Comparison of ENCODE assay signal across 9 mouse cellular contexts in genomic region chr7:15929910-15930309, GRCm38 (mm10). TPM values are rescaled to one million over a fixed set of nuclear protein-coding genes. Genes with fewer than 3 reads are reported as not detected.
DNase-seq lines count a peak whose midpoint lies in the region; ATAC-seq and TF ChIP-seq lines count a peak whose summit lies in the region.
"Had no signal": no experiment of that assay in that cellular context is flagged by ENCODE, and none has a peak within 500 bp of the region (broad histone marks: within the 10 kb centered on the region; RNA-seq: fewer than 3 reads in every experiment).

No protein-coding gene starts in this region.

- DNase-seq in forebrain, postnatal 0 days = no peak
- DNase-seq in MEL-GATA-1-ER (ENCODE audit: extremely low read depth, low read depth) = peak; percentile 53
- DNase-seq in embryonic facial prominence, embryonic 10.5 days (ENCODE audit: low spot score) = peak; percentile 57
- peak; percentile 78 for DNase-seq in induced T-regulatory cell, adult 2 months (ENCODE audit: low read depth)
- peak; percentile 72 for DNase-seq in lung, adult 2 months
- DNase-seq in layer of hippocampus, adult 11-12 months (ENCODE audit: low spot score) = no peak

- H3K4me3 ChIP-seq in forebrain, postnatal 0 days (ENCODE audit: low read depth, low read length) = no peak overlapping the region
- H3K4me3 ChIP-seq in forebrain, embryonic 13.5 days = no peak overlapping the region
- no peak overlapping the region for H3K4me3 ChIP-seq in embryonic facial prominence, embryonic 10.5 days
- no peak overlapping the region for H3K4me3 ChIP-seq in lung, adult 2 months (replicated peaks; ENCODE audit: extremely low read depth, low read depth, low read length)
- no peak overlapping the region for H3K4me3 ChIP-seq in small intestine, adult 2 months (ENCODE audit: low read depth, low read length)
- H3K4me3 ChIP-seq: neural tube, embryonic 12.5 days had no signal

- H3K9ac ChIP-seq in forebrain, postnatal 0 days = no peak overlapping the region
- no peak overlapping the region for H3K9ac ChIP-seq in forebrain, embryonic 13.5 days
- H3K9ac ChIP-seq: neural tube, embryonic 12.5 days had no signal

- no peaks in the 10 kb centered on the region for H3K36me3 ChIP-seq in forebrain, postnatal 0 days (ENCODE audit: insufficient read depth)
- H3K36me3 ChIP-seq in forebrain, embryonic 13.5 days (ENCODE audit: poor library complexity, severe bottlenecking) = peaks cover 4% of the 10 kb centered on the region
- peaks cover 3% of the 10 kb centered on the region for H3K36me3 ChIP-seq in embryonic facial prominence, embryonic 10.5 days (replicated peaks)
- no peaks in the 10 kb centered on the region for H3K36me3 ChIP-seq in small intestine, adult 2 months (ENCODE audit: control insufficient read depth, insufficient read depth, low read length)
- H3K36me3 ChIP-seq: neural tube, embryonic 12.5 days had no signal

- 39% methylated on average over 4 of the region's 4 CpGs for WGBS in forebrain, postnatal 0 days
- WGBS in forebrain, embryonic 13.5 days = 32% methylated on average over 4 of the region's 4 CpGs
- WGBS in embryonic facial prominence, embryonic 10.5 days = 33% methylated on average over 4 of the region's 4 CpGs
- 17% methylated on average over 4 of the region's 4 CpGs for WGBS in lung, adult 2 months
- WGBS in small intestine, adult 2 months = 26% methylated on average over 4 of the region's 4 CpGs

- H3K27ac ChIP-seq in forebrain, postnatal 0 days (ENCODE audit: low read depth, low read length) = no peak overlapping the region
- H3K27ac ChIP-seq in forebrain, embryonic 13.5 days = no peak overlapping the region
- H3K27ac ChIP-seq in embryonic facial prominence, embryonic 10.5 days (replicated peaks) = no peak overlapping the region
- no peak overlapping the region for H3K27ac ChIP-seq in small intestine, adult 2 months (ENCODE audit: insufficient read depth, low read depth, low read length)
- H3K27ac ChIP-seq: neural tube, embryonic 12.5 days had no signal

- TF ChIP-seq POLR2A in lung, adult 2 months (IDR thresholded peaks at IDR 0.05; ENCODE audit: borderline replicate concordance, extremely low read depth, low read depth, low read length) = no peak
- TF ChIP-seq POLR2A in small intestine, adult 2 months (IDR thresholded peaks at IDR 0.05; ENCODE audit: low read depth, low read length) = no peak

- TF ChIP-seq CTCF in forebrain, postnatal 0 days (IDR thresholded peaks at IDR 0.05; ENCODE audit: low read depth) = peak; percentile 54
- peak; percentile 96 for TF ChIP-seq CTCF in lung, adult 2 months (IDR thresholded peaks at IDR 0.05; ENCODE audit: insufficient read depth, low read length)
- TF ChIP-seq CTCF in small intestine, adult 2 months (IDR thresholded peaks at IDR 0.05; ENCODE audit: extremely low read depth, insufficient read length, insufficient replicate concordance, low read depth, low read length) = peak; percentile 82; the same call in 1 of the 2 replicates

- H3K27me3 ChIP-seq in forebrain, postnatal 0 days (ENCODE audit: insufficient read depth, low read length) = no peaks in the 10 kb centered on the region
- no peaks in the 10 kb centered on the region for H3K27me3 ChIP-seq in forebrain, embryonic 13.5 days
- H3K27me3 ChIP-seq in embryonic facial prominence, embryonic 10.5 days (replicated peaks; ENCODE audit: low read depth, poor library complexity, severe bottlenecking) = no peaks in the 10 kb centered on the region
- H3K27me3 ChIP-seq in small intestine, adult 2 months (ENCODE audit: control insufficient read depth, insufficient read depth, low read length) = no peaks in the 10 kb centered on the region
- H3K27me3 ChIP-seq: neural tube, embryonic 12.5 days had no signal

- no peaks in the 10 kb centered on the region for H3K4me1 ChIP-seq in forebrain, postnatal 0 days (ENCODE audit: insufficient read depth)
- no peaks in the 10 kb centered on the region for H3K4me1 ChIP-seq in forebrain, embryonic 13.5 days
- H3K4me1 ChIP-seq in embryonic facial prominence, embryonic 10.5 days = peaks cover 5% of the 10 kb centered on the region; the same call in 1 of the 2 replicates
- 0 out of 2 replicates have a peak, but pooled peaks cover 3% of the 10 kb centered on the region for H3K4me1 ChIP-seq in lung, adult 2 months (ENCODE audit: control insufficient read depth, insufficient read depth, low read length)
- no peaks in the 10 kb centered on the region for H3K4me1 ChIP-seq in small intestine, adult 2 months (ENCODE audit: control insufficient read depth, insufficient read depth, insufficient read length, low read length)
- H3K4me1 ChIP-seq: neural tube, embryonic 12.5 days had no signal

- no peak for ATAC-seq in forebrain, postnatal 0 days
- no peak for ATAC-seq in forebrain, embryonic 13.5 days

- no peak overlapping the region for H3K4me2 ChIP-seq in forebrain, postnatal 0 days (ENCODE audit: low read depth)
- no peak overlapping the region for H3K4me2 ChIP-seq in forebrain, embryonic 13.5 days
- H3K4me2 ChIP-seq: neural tube, embryonic 12.5 days had no signal

- no peaks in the 10 kb centered on the region for H3K9me3 ChIP-seq in forebrain, postnatal 0 days (ENCODE audit: low read length)
- no peaks in the 10 kb centered on the region for H3K9me3 ChIP-seq in forebrain, embryonic 13.5 days (replicated peaks)
- H3K9me3 ChIP-seq in embryonic facial prominence, embryonic 10.5 days = peaks cover 1% of the 10 kb centered on the region; the same call in 1 of the 2 replicates
- H3K9me3 ChIP-seq: neural tube, embryonic 12.5 days had no signal

RNA-seq across cellular contexts. Expression of gene Selenow, which starts 7.7 kb away (rescaled TPM):
- 813 and 1,238 TPM in 2 replicates for total RNA-seq in forebrain, postnatal 0 days (2014; rRNA removed)
- 2,478 and 2,732 TPM in 2 replicates for polyA plus RNA-seq in forebrain, postnatal 0 days (2015; fragmentation: Nextera tagmentation; extraction: Ambion mirVana)
- 1,237 and 1,357 TPM in 2 replicates for polyA plus RNA-seq in forebrain, embryonic 13.5 days (2015; fragmentation: Nextera tagmentation; extraction: Ambion mirVana)
- polyA plus RNA-seq in embryonic facial prominence, embryonic 10.5 days (2016; fragmentation: Nextera tagmentation; extraction: Ambion mirVana) = 756 and 839 TPM in 2 replicates
- 480 and 641 TPM in 2 replicates for polyA plus RNA-seq in lung, adult 2 months (2012; rRNA removed)
- polyA plus RNA-seq in small intestine, adult 2 months (2012; rRNA removed) = 160 and 311 TPM in 2 replicates

RNA-seq across cellular contexts. Expression of gene Nop53, which starts 16.0 kb away (rescaled TPM):
- total RNA-seq in forebrain, postnatal 0 days (2014; rRNA removed) = 117 and 189 TPM in 2 replicates
- polyA plus RNA-seq in forebrain, postnatal 0 days (2015; fragmentation: Nextera tagmentation; extraction: Ambion mirVana) = 143 and 154 TPM in 2 replicates
- 150 and 152 TPM in 2 replicates for polyA plus RNA-seq in forebrain, embryonic 13.5 days (2015; fragmentation: Nextera tagmentation; extraction: Ambion mirVana)
- polyA plus RNA-seq in embryonic facial prominence, embryonic 10.5 days (2016; fragmentation: Nextera tagmentation; extraction: Ambion mirVana) = 180 and 185 TPM in 2 replicates
- polyA plus RNA-seq in lung, adult 2 months (2012; rRNA removed) = 119 and 128 TPM in 2 replicates
- 56.8 and 120 TPM in 2 replicates for polyA plus RNA-seq in small intestine, adult 2 months (2012; rRNA removed)

RNA-seq across cellular contexts. Expression of gene Ehd2, which starts 37.5 kb away (rescaled TPM):
- total RNA-seq in forebrain, postnatal 0 days (2014; rRNA removed) = 3.1 and 3.5 TPM in 2 replicates
- polyA plus RNA-seq in forebrain, postnatal 0 days (2015; fragmentation: Nextera tagmentation; extraction: Ambion mirVana) = 4.4 and 5.0 TPM in 2 replicates
- 3.6 and 4.4 TPM in 2 replicates for polyA plus RNA-seq in forebrain, embryonic 13.5 days (2015; fragmentation: Nextera tagmentation; extraction: Ambion mirVana)
- 11.6 and 13.8 TPM in 2 replicates for polyA plus RNA-seq in embryonic facial prominence, embryonic 10.5 days (2016; fragmentation: Nextera tagmentation; extraction: Ambion mirVana)
- 219 and 232 TPM in 2 replicates for polyA plus RNA-seq in lung, adult 2 months (2012; rRNA removed)
- 11.9 and 14.5 TPM in 2 replicates for polyA plus RNA-seq in small intestine, adult 2 months (2012; rRNA removed)

RNA-seq across cellular contexts. Expression of gene Crxos, which starts 47.5 kb away (rescaled TPM):
- total RNA-seq in forebrain, postnatal 0 days (2014; rRNA removed) = not detected in 2 replicates
- polyA plus RNA-seq in forebrain, postnatal 0 days (2015; fragmentation: Nextera tagmentation; extraction: Ambion mirVana) = not detected in 2 replicates
- polyA plus RNA-seq in forebrain, embryonic 13.5 days (2015; fragmentation: Nextera tagmentation; extraction: Ambion mirVana) = not detected in 2 replicates
- not detected in 2 replicates for polyA plus RNA-seq in embryonic facial prominence, embryonic 10.5 days (2016; fragmentation: Nextera tagmentation; extraction: Ambion mirVana)
- not detected in 2 replicates for polyA plus RNA-seq in lung, adult 2 months (2012; rRNA removed)
- polyA plus RNA-seq in small intestine, adult 2 months (2012; rRNA removed) = not detected in 2 replicates
- polyA plus RNA-seq: neural tube, embryonic 12.5 days had no signal

RNA-seq across cellular contexts. Expression of gene Crx, which starts 50.1 kb away (rescaled TPM):
- 1.2 and 1.9 TPM in 2 replicates for total RNA-seq in forebrain, postnatal 0 days (2014; rRNA removed)
- 0.05 and 0.25 TPM in 2 replicates for polyA plus RNA-seq in forebrain, postnatal 0 days (2015; fragmentation: Nextera tagmentation; extraction: Ambion mirVana)
- not detected in 2 replicates for polyA plus RNA-seq in forebrain, embryonic 13.5 days (2015; fragmentation: Nextera tagmentation; extraction: Ambion mirVana)
- polyA plus RNA-seq in embryonic facial prominence, embryonic 10.5 days (2016; fragmentation: Nextera tagmentation; extraction: Ambion mirVana) = 0.11 and 0.13 TPM in 2 replicates
- not detected in 2 replicates for polyA plus RNA-seq in lung, adult 2 months (2012; rRNA removed)
- polyA plus RNA-seq in small intestine, adult 2 months (2012; rRNA removed) = not detected in 2 replicates
- polyA plus RNA-seq: neural tube, embryonic 12.5 days had no signal

Comparison
In these comparisons a context has a peak if more than half of its experiments do, and no peak if none do; other contexts are left out.
1. DNase-seq: peak in MEL-GATA-1-ER (single experiment), embryonic facial prominence, embryonic 10.5 days (single experiment), induced T-regulatory cell, adult 2 months (single experiment) and lung, adult 2 months (single experiment); none in forebrain, postnatal 0 days (single experiment) and layer of hippocampus, adult 11-12 months (single experiment).
2. RNA of gene Ehd2, which starts 37.5 kb away (polyA plus RNA-seq): 219 to 232 TPM in lung, adult 2 months; 11.9 to 14.5 TPM in small intestine, adult 2 months, 11.6 to 13.8 TPM in embryonic facial prominence, embryonic 10.5 days, 4.4 to 5.0 TPM in forebrain, postnatal 0 days and 3.6 to 4.4 TPM in forebrain, embryonic 13.5 days; every median in the first group is over 10 times any median in the second.
3. Peak in every context shown above with its lines, with median percentiles within 50 percentile points of each other: CTCF ChIP-seq.